Mouse (Mus musculus) CH12.LX (cell line): ENCODE measurements around the gene Mea1. TPM values are rescaled to one million over a fixed set of nuclear protein-coding genes. Genes with fewer than 3 reads are reported as not detected.
A peak's percentile ranks its signal among the peaks of the same experiment; 100 is the strongest.

Experiments
- DNase-seq: peaks from one replicate; pipeline ENCODE4 v3.0.0-alpha.2; 2013; ENCODE audit errors: extremely low read depth
- H3K27ac ChIP-seq: 2 replicates; pipeline ENCODE4 v1.5.1; 2012; ENCODE audit warnings: low read depth, mild to moderate bottlenecking, control low read depth, moderate library complexity; ENCODE audit not compliant: insufficient read depth
- H3K27me3 ChIP-seq: replicated peaks from 2 replicates; pipeline ENCODE3; 2012; ENCODE audit warnings: inconsistent platforms
- H3K36me3 ChIP-seq, 2 experiments: replicated peaks in 1 of 2; 2 replicates each; pipeline versions ENCODE3 to v1.6.1; 2012; ENCODE audit warnings: inconsistent platforms in 1 of 2, low read length in 1 of 2, mild to moderate bottlenecking in 1 of 2, mixed read lengths in 1 of 2, moderate library complexity in 1 of 2; ENCODE audit not compliant: control insufficient read depth in 1 of 2, insufficient read depth in 1 of 2
- H3K4me1 ChIP-seq, 2 experiments: 2 replicates each; pipeline ENCODE4 v1.6.1; 2012; ENCODE audit warnings: inconsistent platforms in 1 of 2, moderate library complexity in 1 of 2; ENCODE audit not compliant: insufficient read depth in 2 of 2, control insufficient read depth in 1 of 2
- H3K4me2 ChIP-seq: 2 replicates; pipeline ENCODE4 v1.6.1; 2012; ENCODE audit warnings: low read depth, mild to moderate bottlenecking, control low read depth; ENCODE audit not compliant: poor library complexity, insufficient read depth, severe bottlenecking
- H3K4me3 ChIP-seq, 3 experiments: fragments of 150-350 bp in 1 of 3; sonication (generic) in 1 of 3; replicated peaks in 1 of 3; 2 replicates each; pipeline versions ENCODE3 to v1.5.1; 2011 to 2012; ENCODE audit warnings: low read depth in 2 of 3, low read length in 2 of 3, mild to moderate bottlenecking in 2 of 3, moderate library complexity in 2 of 3, control low read depth in 1 of 3, improper control_type of control experiment in 1 of 3, inconsistent platforms in 1 of 3, mixed read lengths in 1 of 3; ENCODE audit not compliant: poor library complexity in 1 of 3
- H3K79me2 ChIP-seq: replicated peaks from 2 replicates; pipeline ENCODE4 v1.6.1; 2012; ENCODE audit warnings: mild to moderate bottlenecking, moderate library complexity; ENCODE audit not compliant: control insufficient read depth, poor library complexity, insufficient read depth, severe bottlenecking; ENCODE audit errors: extremely low read depth
- H3K9ac ChIP-seq: 2 replicates; pipeline ENCODE4 v1.6.1; 2012; ENCODE audit warnings: low read depth, mild to moderate bottlenecking, control low read depth, moderate library complexity; ENCODE audit not compliant: insufficient read depth
- H3K9me3 ChIP-seq: replicated peaks from 2 replicates; pipeline ENCODE3; 2012; ENCODE audit warnings: low read length, inconsistent platforms, mixed read lengths
- BHLHE40 ChIP-seq: IDR thresholded peaks from 2 replicates; pipeline ENCODE4 v1.6.1; 2011; ENCODE audit warnings: mild to moderate bottlenecking, low read depth, low read length, improper control_type of control experiment
- CHD1 ChIP-seq: IDR thresholded peaks from 2 replicates; pipeline ENCODE4 v1.6.1; 2012; ENCODE audit warnings: low read depth, low read length, improper control_type of control experiment, inconsistent platforms
- CHD2 ChIP-seq: IDR thresholded peaks from 2 replicates; pipeline ENCODE4 v1.6.1; 2011; ENCODE audit warnings: low read length, improper control_type of control experiment
- CTCF ChIP-seq, 2 experiments: IDR thresholded peaks in 1 of 2; conservative IDR thresholded peaks in 1 of 2; 2 replicates each; pipeline ENCODE4 v1.5.1; 2011 to 2012; ENCODE audit warnings: low read depth in 2 of 2, low read length in 2 of 2, improper control_type of control experiment in 1 of 2, inconsistent platforms in 1 of 2, mild to moderate bottlenecking in 1 of 2, moderate library complexity in 1 of 2
- E2F4 ChIP-seq: IDR thresholded peaks from 2 replicates; pipeline ENCODE4 v1.6.1; 2011; ENCODE audit warnings: low read depth, low read length, improper control_type of control experiment; ENCODE audit not compliant: insufficient replicate concordance
- ELF1 ChIP-seq: IDR thresholded peaks from 2 replicates; pipeline ENCODE4 v1.6.1; 2014; ENCODE audit warnings: low read depth, mild to moderate bottlenecking, inconsistent platforms, low read length, improper control_type of control experiment
- EP300 ChIP-seq: IDR thresholded peaks from 2 replicates; pipeline ENCODE4 v1.6.1; 2011; ENCODE audit warnings: low read length, improper control_type of control experiment
- ETS1 ChIP-seq: conservative IDR thresholded peaks from 2 replicates; pipeline ENCODE4 v1.6.1; 2012; ENCODE audit warnings: low read depth, mild to moderate bottlenecking, inconsistent platforms, low read length, improper control_type of control experiment, moderate library complexity
- GABPA ChIP-seq: IDR thresholded peaks from 2 replicates; pipeline ENCODE4 v1.6.1; 2012; ENCODE audit warnings: low read depth, low read length, improper control_type of control experiment, inconsistent platforms; ENCODE audit not compliant: insufficient replicate concordance
- HCFC1 ChIP-seq: IDR thresholded peaks from 2 replicates; pipeline ENCODE4 v1.6.1; 2012; ENCODE audit warnings: low read depth, mild to moderate bottlenecking, inconsistent platforms, low read length, improper control_type of control experiment
- IRF4 ChIP-seq: IDR thresholded peaks from 2 replicates; pipeline ENCODE4 v1.6.1; 2014; ENCODE audit warnings: low read depth, mild to moderate bottlenecking, inconsistent platforms, low read length, improper control_type of control experiment
- JUN ChIP-seq: IDR thresholded peaks from 2 replicates; pipeline ENCODE4 v1.6.1; 2011; ENCODE audit warnings: low read depth, mild to moderate bottlenecking, low read length, improper control_type of control experiment, moderate library complexity; ENCODE audit not compliant: insufficient read depth
- JUND ChIP-seq: conservative IDR thresholded peaks from 2 replicates; pipeline ENCODE4 v1.6.1; 2011; ENCODE audit warnings: low read depth, low read length, improper control_type of control experiment
- KAT2A ChIP-seq: IDR thresholded peaks from 2 replicates; pipeline ENCODE4 v1.6.1; 2012; ENCODE audit warnings: low read length, improper control_type of control experiment, inconsistent platforms; ENCODE audit not compliant: insufficient replicate concordance
- MAFK ChIP-seq: IDR thresholded peaks from 2 replicates; pipeline ENCODE4 v1.6.1; 2011; ENCODE audit warnings: low read length, improper control_type of control experiment; ENCODE audit not compliant: insufficient replicate concordance
- MAX ChIP-seq: IDR thresholded peaks from 2 replicates; pipeline ENCODE4 v1.6.1; 2011; ENCODE audit warnings: low read length, improper control_type of control experiment
- MAZ ChIP-seq: IDR thresholded peaks from 2 replicates; pipeline ENCODE4 v1.6.1; 2012; ENCODE audit warnings: low read depth, mild to moderate bottlenecking, inconsistent platforms, low read length, improper control_type of control experiment, moderate library complexity
- MEF2A ChIP-seq: IDR thresholded peaks from 2 replicates; pipeline ENCODE4 v1.6.1; 2014; ENCODE audit warnings: low read depth, mild to moderate bottlenecking, inconsistent platforms, low read length, improper control_type of control experiment, borderline replicate concordance
- MXI1 ChIP-seq: IDR thresholded peaks from 2 replicates; pipeline ENCODE4 v1.6.1; 2011; ENCODE audit warnings: mild to moderate bottlenecking, low read depth, low read length, improper control_type of control experiment
- MYC ChIP-seq: IDR thresholded peaks from 2 replicates; pipeline ENCODE4 v1.6.1; 2011; ENCODE audit warnings: low read depth, mild to moderate bottlenecking, improper control_type of control experiment, low read length
- NELFE ChIP-seq: IDR thresholded peaks from 2 replicates; pipeline ENCODE4 v1.6.1; 2011; ENCODE audit warnings: low read depth, low read length, improper control_type of control experiment
- NRF1 ChIP-seq: IDR thresholded peaks from 2 replicates; pipeline ENCODE4 v1.6.1; 2014; ENCODE audit warnings: low read depth, mild to moderate bottlenecking, inconsistent platforms, low read length, improper control_type of control experiment, moderate library complexity
- PAX5 ChIP-seq: IDR thresholded peaks from 2 replicates; pipeline ENCODE4 v1.6.1; 2012; ENCODE audit warnings: low read length, inconsistent platforms, mixed read lengths
- POLR2A ChIP-seq: IDR thresholded peaks from 2 replicates; pipeline ENCODE4 v1.6.1; 2011; ENCODE audit warnings: low read depth, mild to moderate bottlenecking, improper control_type of control experiment, low read length
- POLR2AphosphoS2 ChIP-seq: IDR thresholded peaks from 2 replicates; pipeline ENCODE4 v1.6.1; 2011; ENCODE audit warnings: low read depth, low read length, improper control_type of control experiment
- RAD21 ChIP-seq: IDR thresholded peaks from 2 replicates; pipeline ENCODE4 v1.6.1; 2011; ENCODE audit warnings: low read depth, mild to moderate bottlenecking, low read length, improper control_type of control experiment, moderate library complexity
- RCOR1 ChIP-seq: conservative IDR thresholded peaks from 2 replicates; pipeline ENCODE4 v1.6.1; 2012; ENCODE audit warnings: low read depth, mild to moderate bottlenecking, inconsistent platforms, low read length, improper control_type of control experiment
- SIN3A ChIP-seq: IDR thresholded peaks from 2 replicates; pipeline ENCODE4 v1.6.1; 2012; ENCODE audit warnings: low read length, improper control_type of control experiment, inconsistent platforms
- SMC3 ChIP-seq: IDR thresholded peaks from 2 replicates; pipeline ENCODE4 v1.6.1; 2011; ENCODE audit warnings: low read depth, low read length, improper control_type of control experiment
- TBP ChIP-seq: conservative IDR thresholded peaks from 2 replicates; pipeline ENCODE4 v1.6.1; 2011; ENCODE audit warnings: low read depth, low read length, improper control_type of control experiment
- TCF12 ChIP-seq: IDR thresholded peaks from 2 replicates; pipeline ENCODE4 v1.6.1; 2014; ENCODE audit warnings: low read depth, mild to moderate bottlenecking, inconsistent platforms, low read length, improper control_type of control experiment
- UBTF ChIP-seq: IDR thresholded peaks from 2 replicates; pipeline ENCODE4 v1.6.1; 2012; ENCODE audit warnings: low read depth, mild to moderate bottlenecking, inconsistent platforms, low read length, improper control_type of control experiment, moderate library complexity
- USF1 ChIP-seq: IDR thresholded peaks from 2 replicates; pipeline ENCODE4 v1.6.1; 2014; ENCODE audit warnings: low read depth, mild to moderate bottlenecking, inconsistent platforms, low read length, improper control_type of control experiment
- USF2 ChIP-seq: conservative IDR thresholded peaks from 2 replicates; pipeline ENCODE4 v1.6.1; 2011; ENCODE audit warnings: low read depth, low read length, improper control_type of control experiment
- ZC3H11A ChIP-seq: IDR thresholded peaks from 2 replicates; pipeline ENCODE4 v1.6.1; 2012; ENCODE audit warnings: low read depth, mild to moderate bottlenecking, inconsistent platforms, low read length, improper control_type of control experiment
- ZKSCAN1 ChIP-seq: IDR thresholded peaks from 2 replicates; pipeline ENCODE4 v1.6.1; 2012; ENCODE audit warnings: low read depth, inconsistent platforms, low read length, improper control_type of control experiment, borderline replicate concordance
- ZMIZ1 ChIP-seq: IDR thresholded peaks from 2 replicates; pipeline ENCODE4 v1.6.1; 2012; ENCODE audit warnings: low read depth, mild to moderate bottlenecking, inconsistent platforms, low read length, improper control_type of control experiment
- ZNF384 ChIP-seq: IDR thresholded peaks from 2 replicates; pipeline ENCODE4 v1.6.1; 2012; ENCODE audit warnings: low read depth, low read length, improper control_type of control experiment, inconsistent platforms
- dilution Hi-C: fragments of 300-500 bp; cut with MboI; formaldehyde crosslinking; loops from 2 replicates; pipeline ENCODE4 v1.14.3; 2020; ENCODE audit warnings: low sequenced_read_pairs; ENCODE audit not compliant: extremely low pct_unique_long_range_greater_than_20kb, extremely low pct_ligation_motif_present
- in situ Hi-C: fragments of 300-500 bp; cut with MboI; formaldehyde crosslinking; loops from 3 replicates; pipeline ENCODE4 v1.14.3; 2019; ENCODE audit warnings: low sequenced_read_pairs, low pct_ligation_motif_present, low pct_unique_long_range_greater_than_20kb, mixed read lengths
- polyA plus RNA-seq: library from polyadenylated mRNA; unstranded; fragments of >175 nt; gene quantifications from 2 replicates; pipeline ENCODE4 v1.2.1, GENCODE M21; 2012; ENCODE audit warnings: low read depth; ENCODE audit not compliant: insufficient read length
- total RNA-seq, 2 experiments: library from RNA; depleted of rRNA; stranded (reverse); fragments of 300-350 nt in 1 of 2; fragments of >200 nt in 1 of 2; gene quantifications; 2 replicates each; pipeline ENCODE4 v1.2.3; 2012 to 2014

Gene Mea1
- total and polyA plus RNA-seq, 3 experiments = 68.3 to 106 (median 86.1) TPM

GRCm38 (mm10) chr17:46645561-46646321, 32.9 kb upstream of the Mea1 start, which contains the start of the genes Klc4 and Mrpl2:
Klc4 (minus strand) TSS chr17:46646022.
Mrpl2 (plus strand) TSS chr17:46646229.
- in situ Hi-C loops = no loop called here
- H3K9ac ChIP-seq = peak within 1 kb of the TSS; percentile 91
- TF ChIP-seq MYC (peak; percentile 67; the same call in 1 of the 2 replicates), KAT2A (peak; percentile 83; the same call in 1 of the 2 replicates), USF2 (peak; percentile 92), NELFE (peak; percentile 97), RAD21 (no peak), TCF12 (peak; percentile 71; the same call in 1 of the 2 replicates), CHD2 (peak; percentile 72; the same call in 1 of the 2 replicates), UBTF (no peak), GABPA (peak; percentile 44; the same call in 1 of the 2 replicates), ELF1 (peak; percentile 67; the same call in 1 of the 2 replicates), USF1 (peak; percentile 94), SIN3A (peak; percentile 98), PAX5 (no peak), CTCF (conservative IDR thresholded peaks at IDR 0.05 in 1 of 2, IDR thresholded peaks at IDR 0.05 in 1 of 2; ENCODE audit: low read depth in 2 of 2, low read length in 2 of 2) (no peak), ZC3H11A (no peak), NRF1 (peak; percentile 64), CHD1 (no peak), BHLHE40 (no peak), ZNF384 (no peak), RCOR1 (no peak), MEF2A (peak; percentile 76), JUN (no peak), MAX (peak; percentile 96), POLR2AphosphoS2 (peak; percentile 88; the same call in 1 of the 2 replicates), POLR2A (peak; percentile 97), EP300 (no peak), IRF4 (peak; percentile 88), E2F4 (no peak), ZKSCAN1 (no peak), SMC3 (no peak), JUND (no peak), ETS1 (peak; percentile 65), HCFC1 (peak; percentile 92), TBP (0 out of 2 replicates have a peak, but pooled peaks have one; percentile 48), ZMIZ1 (no peak; the same call in 1 of the 2 replicates), MXI1 (peak; percentile 91), MAFK (no peak), MAZ (0 out of 2 replicates have a peak, but pooled peaks have one; percentile 46)
- peaks cover 5 to 45% of the 10 kb centered on the region in 2 experiments; a peak in 3 of 4 replicates for H3K4me1 ChIP-seq
- H3K9me3 ChIP-seq = no peaks in the 10 kb centered on the region
- peak within 1 kb of the TSS; percentile 99 for H3K4me2 ChIP-seq
- DNase-seq = peak; percentile 98
- H3K79me2 ChIP-seq = peaks cover 9% of the 10 kb centered on the region
- no peaks in the 10 kb centered on the region for H3K27me3 ChIP-seq
- peaks cover 14 to 35% of the 10 kb centered on the region in 2 experiments for H3K36me3 ChIP-seq
- peak within 1 kb of the TSS; percentile 75 to 96 (median 92) for H3K4me3 ChIP-seq
- H3K27ac ChIP-seq = peak within 1 kb of the TSS; percentile 26; the same call in 1 of the 2 replicates
- dilution Hi-C loops = no loop called here
